Mouse (Mus musculus): ENCODE results near the gene Sgo1.

Sgo1 gene

GRCm38 (mm10) chr17:53643360-53643759 lies 45.8 kb downstream of the Sgo1 start:
- no peak for DNase-seq

- DNase-seq = no peak
Observed at GRCm38 (mm10) chr17:53631344-53631743, 57.8 kb downstream of the Sgo1 start.

GRCm38 (mm10) chr17:53628131-53628530 lies 61.0 kb downstream of the Sgo1 start:
- DNase-seq = no peak

- peak; percentile 55 to 63 for DNase-seq
Observed at GRCm38 (mm10) chr17:53627497-53627896, 61.6 kb downstream of the Sgo1 start.

- no peak for DNase-seq
Observed at GRCm38 (mm10) chr17:53626160-53626559, 63.0 kb downstream of the Sgo1 start.

All from kidney, postnatal 25 days (tissue).